Mouse (Mus musculus): ENCODE measurements around the gene Poc1a. TPM values are rescaled to one million over a fixed set of nuclear protein-coding genes. Genes with fewer than 3 reads are reported as not detected.
A peak's percentile ranks its signal among the peaks of the same experiment; 100 is the strongest.

The Poc1a gene
- total and polyA plus RNA-seq, 2 experiments from 2014 or later = 12.3 to 13.6 TPM

GRCm38 (mm10) chr9:106359297-106359696 is 78.4 kb downstream of the Poc1a start:
- Histone ChIP-seq H3K4me2 (ENCODE audit: low read depth, low read length) (no peak overlapping the region), H3K4me1 (ENCODE audit: control insufficient read depth, insufficient read depth) (no peaks in the 10 kb centered on the region), H3K27me3 (ENCODE audit: control insufficient read depth, insufficient read depth, low read length) (no peaks in the 10 kb centered on the region), H3K9ac (replicated peaks; ENCODE audit: low read depth, low read length) (no peak overlapping the region), H3K9me3 (replicated peaks; ENCODE audit: control insufficient read depth, low read length) (no peaks in the 10 kb centered on the region), H3K36me3 (replicated peaks; ENCODE audit: control insufficient read depth, insufficient read depth, low read length) (no peaks in the 10 kb centered on the region), H3K27ac (ENCODE audit: low read depth) (no peak overlapping the region), H3K4me3 (ENCODE audit: low read depth, low read length) (no peak overlapping the region)
- 79% methylated on average over 6 of the region's 6 CpGs for WGBS
- no peak for DNase-seq (ENCODE audit: low spot score)
- no peak for TF ChIP-seq EP300 (IDR thresholded peaks at IDR 0.05; ENCODE audit: low read depth)
- no peak for TF ChIP-seq CTCF (IDR thresholded peaks at IDR 0.05; ENCODE audit: low read depth)
- ATAC-seq (ENCODE audit: insufficient read depth, low read depth) = no peak

GRCm38 (mm10) chr9:106361140-106361539 is 80.3 kb downstream of the Poc1a start:
- TF ChIP-seq CTCF (IDR thresholded peaks at IDR 0.05; ENCODE audit: low read depth) (no peak), EP300 (IDR thresholded peaks at IDR 0.05; ENCODE audit: low read depth) (no peak)
- Histone ChIP-seq H3K4me3 (ENCODE audit: low read depth, low read length) (no peak overlapping the region), H3K9me3 (replicated peaks; ENCODE audit: control insufficient read depth, low read length) (no peaks in the 10 kb centered on the region), H3K36me3 (replicated peaks; ENCODE audit: control insufficient read depth, insufficient read depth, low read length) (no peaks in the 10 kb centered on the region), H3K27me3 (ENCODE audit: control insufficient read depth, insufficient read depth, low read length) (no peaks in the 10 kb centered on the region), H3K27ac (ENCODE audit: low read depth) (no peak overlapping the region), H3K4me1 (ENCODE audit: control insufficient read depth, insufficient read depth) (no peaks in the 10 kb centered on the region), H3K9ac (replicated peaks; ENCODE audit: low read depth, low read length) (no peak overlapping the region), H3K4me2 (ENCODE audit: low read depth, low read length) (no peak overlapping the region)
- ATAC-seq (ENCODE audit: insufficient read depth, low read depth) (no peak), DNase-seq (ENCODE audit: low spot score) (no peak)
- 75% methylated on average over 6 of the region's 6 CpGs for WGBS

- no peak for TF ChIP-seq EP300 (IDR thresholded peaks at IDR 0.05; ENCODE audit: low read depth)
- TF ChIP-seq CTCF (IDR thresholded peaks at IDR 0.05; ENCODE audit: low read depth) = no peak
- WGBS = 52% methylated on average over 7 of the region's 7 CpGs
- Histone ChIP-seq H3K9ac (replicated peaks; ENCODE audit: low read depth, low read length) (no peak overlapping the region), H3K4me1 (ENCODE audit: control insufficient read depth, insufficient read depth) (no peaks in the 10 kb centered on the region; the same call in 1 of the 2 replicates), H3K27me3 (ENCODE audit: control insufficient read depth, insufficient read depth, low read length) (no peaks in the 10 kb centered on the region), H3K4me2 (ENCODE audit: low read depth, low read length) (no peak overlapping the region), H3K4me3 (ENCODE audit: low read depth, low read length) (no peak overlapping the region), H3K36me3 (replicated peaks; ENCODE audit: control insufficient read depth, insufficient read depth, low read length) (no peaks in the 10 kb centered on the region), H3K27ac (ENCODE audit: low read depth) (no peak overlapping the region), H3K9me3 (replicated peaks; ENCODE audit: control insufficient read depth, low read length) (no peaks in the 10 kb centered on the region)
- no peak for DNase-seq (ENCODE audit: low spot score)
- ATAC-seq (ENCODE audit: insufficient read depth, low read depth) = no peak
Observed at GRCm38 (mm10) chr9:106365333-106365732, 84.5 kb downstream of the Poc1a start.

- TF ChIP-seq CTCF (IDR thresholded peaks at IDR 0.05; ENCODE audit: low read depth) (no peak), EP300 (IDR thresholded peaks at IDR 0.05; ENCODE audit: low read depth) (no peak)
- no peak overlapping the region for H3K4me2 ChIP-seq (ENCODE audit: low read depth, low read length)
Observed at GRCm38 (mm10) chr9:106366188-106366587, 85.3 kb downstream of the Poc1a start.

GRCm38 (mm10) chr9:106367001-106367400 is 86.1 kb downstream of the Poc1a start:
- WGBS = 24% methylated on average over 5 of the region's 5 CpGs
- Histone ChIP-seq H3K9ac (replicated peaks; ENCODE audit: low read depth, low read length) (peak overlapping the region; percentile 38), H3K4me3 (ENCODE audit: low read depth, low read length) (peak overlapping the region; percentile 83), H3K4me1 (ENCODE audit: control insufficient read depth, insufficient read depth) (peaks cover 16% of the 10 kb centered on the region), H3K27ac (ENCODE audit: low read depth) (peak overlapping the region; percentile 30), H3K9me3 (replicated peaks; ENCODE audit: control insufficient read depth, low read length) (no peaks in the 10 kb centered on the region), H3K4me2 (ENCODE audit: low read depth, low read length) (peak overlapping the region; percentile 91), H3K36me3 (replicated peaks; ENCODE audit: control insufficient read depth, insufficient read depth, low read length) (0 out of 2 replicates have a peak, but pooled peaks cover 5% of the 10 kb centered on the region), H3K27me3 (ENCODE audit: control insufficient read depth, insufficient read depth, low read length) (no peaks in the 10 kb centered on the region)
- ATAC-seq (ENCODE audit: insufficient read depth, low read depth) = no peak
- no peak for TF ChIP-seq EP300 (IDR thresholded peaks at IDR 0.05; ENCODE audit: low read depth)
- TF ChIP-seq CTCF (IDR thresholded peaks at IDR 0.05; ENCODE audit: low read depth) = no peak
- no peak for DNase-seq (ENCODE audit: low spot score)

More at GRCm38 (mm10) chr9:106366188-106366587, 85.3 kb downstream of the Poc1a start:
- Histone ChIP-seq H3K36me3 (replicated peaks; ENCODE audit: control insufficient read depth, insufficient read depth, low read length) (no peaks in the 10 kb centered on the region), H3K4me3 (ENCODE audit: low read depth, low read length) (no peak overlapping the region), H3K9me3 (replicated peaks; ENCODE audit: control insufficient read depth, low read length) (no peaks in the 10 kb centered on the region), H3K27ac (ENCODE audit: low read depth) (no peak overlapping the region), H3K4me1 (ENCODE audit: control insufficient read depth, insufficient read depth) (peaks cover 8% of the 10 kb centered on the region), H3K27me3 (ENCODE audit: control insufficient read depth, insufficient read depth, low read length) (no peaks in the 10 kb centered on the region), H3K9ac (replicated peaks; ENCODE audit: low read depth, low read length) (no peak overlapping the region)
- no peak for ATAC-seq (ENCODE audit: insufficient read depth, low read depth)
- 38% methylated on average over 1 of the region's 1 CpGs for WGBS
- DNase-seq (ENCODE audit: low spot score) = no peak

- Histone ChIP-seq H3K4me3 (ENCODE audit: low read depth, low read length) (peak overlapping the region; percentile 83), H3K4me2 (ENCODE audit: low read depth, low read length) (peak overlapping the region; percentile 91), H3K4me1 (ENCODE audit: control insufficient read depth, insufficient read depth) (peaks cover 23% of the 10 kb centered on the region), H3K9ac (replicated peaks; ENCODE audit: low read depth, low read length) (peak overlapping the region; percentile 94), H3K9me3 (replicated peaks; ENCODE audit: control insufficient read depth, low read length) (no peaks in the 10 kb centered on the region), H3K36me3 (replicated peaks; ENCODE audit: control insufficient read depth, insufficient read depth, low read length) (peaks cover 11% of the 10 kb centered on the region), H3K27ac (ENCODE audit: low read depth) (peak overlapping the region; percentile 95), H3K27me3 (ENCODE audit: control insufficient read depth, insufficient read depth, low read length) (no peaks in the 10 kb centered on the region)
- ATAC-seq (ENCODE audit: insufficient read depth, low read depth) (peak; percentile 88), DNase-seq (ENCODE audit: low spot score) (peak; percentile 99)
- no peak for TF ChIP-seq EP300 (IDR thresholded peaks at IDR 0.05; ENCODE audit: low read depth)
- no peak for TF ChIP-seq CTCF (IDR thresholded peaks at IDR 0.05; ENCODE audit: low read depth)
- under 1% methylated on average over 36 of the region's 36 CpGs for WGBS
Observed at GRCm38 (mm10) chr9:106367592-106368111, 86.8 kb downstream of the Poc1a start.
